Mouse (Mus musculus): ENCODE data around the gene Zp2.

- TF ChIP-seq TAL1 (IDR thresholded peaks at IDR 0.05; ENCODE audit: low read length) (no peak), GATA1 (IDR thresholded peaks at IDR 0.05; ENCODE audit: low read length) (no peak)
These were observed 40.1 kb downstream of the Zp2 start for GRCm38 (mm10) chr7:120104975-120105374.
